Mouse (Mus musculus): ENCODE results near the gene Pnma1.

The Pnma1 gene

DNA sequence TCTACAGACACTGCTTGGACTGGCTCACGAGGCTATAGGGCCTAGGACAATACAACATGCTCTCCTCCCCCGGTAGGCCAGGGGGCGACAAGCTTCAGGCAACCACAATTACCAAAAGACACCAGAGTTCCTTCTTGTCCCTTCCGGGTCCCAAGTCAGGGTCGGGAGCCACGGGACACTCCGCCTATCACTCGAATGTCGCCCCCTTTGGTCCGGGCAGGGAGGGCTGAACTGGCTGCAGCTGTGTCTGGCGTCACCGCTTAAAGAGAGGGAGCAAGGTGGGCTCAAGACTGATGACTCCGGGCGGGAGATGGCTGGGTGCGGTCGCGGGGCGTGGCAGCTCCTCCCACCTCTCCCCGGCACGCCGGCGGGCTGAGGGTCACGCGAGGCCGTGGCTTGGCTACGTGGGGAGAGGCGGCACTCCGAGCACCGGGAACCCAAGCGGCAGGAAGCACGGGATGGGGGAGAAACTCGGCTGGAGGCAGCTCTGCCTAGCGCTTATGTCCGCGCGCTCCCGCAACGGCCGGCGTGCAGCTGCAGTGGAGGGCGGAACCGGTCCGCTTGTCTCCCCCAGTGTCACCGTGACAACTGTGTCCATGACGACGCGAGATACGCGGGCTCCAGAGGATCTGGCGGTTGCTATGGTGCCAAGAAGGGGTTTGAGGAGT lies at the start of gene Pnma1:
Pnma1 (minus strand) TSS at position 536 of the 668 bp plus-strand sequence.
- peak; percentile 91 for DNase-seq (ENCODE audit: low read depth, low spot score)

DNA sequence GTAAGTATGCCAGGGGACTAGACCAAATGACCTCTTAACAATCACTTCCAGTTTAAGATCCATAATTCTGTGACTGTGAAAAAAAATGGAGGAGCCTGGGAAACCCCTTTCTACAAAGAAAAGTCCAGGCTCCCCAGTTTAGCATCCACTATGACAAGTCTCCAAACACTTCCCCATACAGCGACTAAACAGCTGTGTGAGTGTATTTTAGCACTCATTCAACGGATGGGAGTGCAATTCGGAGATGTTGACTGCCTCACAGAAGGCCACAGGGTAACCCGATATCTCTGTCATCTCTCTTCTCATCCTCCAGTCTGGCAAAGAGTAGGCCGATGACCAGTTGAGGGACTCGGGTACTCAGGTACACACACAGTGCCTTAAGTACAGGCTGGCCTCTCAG lies 46.9 kb upstream of the Pnma1 start:
- DNase-seq (ENCODE audit: low read depth, low spot score), result no peak

DNA sequence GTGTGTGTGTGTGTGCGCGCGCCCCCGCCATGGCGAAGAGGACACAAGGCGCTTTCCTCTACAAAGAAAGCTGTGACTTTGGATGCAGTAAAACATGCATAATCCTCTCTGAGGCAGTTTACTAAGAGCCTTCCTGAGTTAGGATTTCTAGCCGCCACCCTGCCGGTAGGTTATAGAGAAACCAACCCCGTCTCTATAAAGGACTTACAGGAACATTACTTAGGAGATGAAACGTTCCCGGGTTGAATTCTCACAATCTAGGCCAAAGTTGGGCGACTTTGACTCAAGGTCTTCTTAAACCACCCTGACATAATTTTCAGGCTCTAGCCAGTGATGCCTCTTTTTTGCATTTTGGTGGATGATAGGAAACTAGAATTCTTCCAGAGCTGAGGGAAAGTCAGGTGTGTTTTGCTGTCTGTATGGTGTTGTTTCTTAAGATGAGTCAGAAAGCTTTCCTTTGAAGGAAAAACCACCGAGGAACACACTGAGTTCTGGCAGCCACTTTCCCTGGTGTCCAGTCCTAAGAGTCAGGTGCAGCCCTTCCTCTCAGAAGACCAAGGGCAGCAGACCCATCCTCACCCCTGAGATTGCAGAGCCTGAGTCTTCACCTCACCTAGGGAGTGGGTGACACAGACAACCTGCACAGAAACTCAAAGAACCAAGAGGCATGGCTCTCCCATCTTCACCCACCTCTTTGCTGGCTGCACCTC lies 46.3 kb upstream of the Pnma1 start:
- DNase-seq (ENCODE audit: low read depth, low spot score), result no peak

DNA sequence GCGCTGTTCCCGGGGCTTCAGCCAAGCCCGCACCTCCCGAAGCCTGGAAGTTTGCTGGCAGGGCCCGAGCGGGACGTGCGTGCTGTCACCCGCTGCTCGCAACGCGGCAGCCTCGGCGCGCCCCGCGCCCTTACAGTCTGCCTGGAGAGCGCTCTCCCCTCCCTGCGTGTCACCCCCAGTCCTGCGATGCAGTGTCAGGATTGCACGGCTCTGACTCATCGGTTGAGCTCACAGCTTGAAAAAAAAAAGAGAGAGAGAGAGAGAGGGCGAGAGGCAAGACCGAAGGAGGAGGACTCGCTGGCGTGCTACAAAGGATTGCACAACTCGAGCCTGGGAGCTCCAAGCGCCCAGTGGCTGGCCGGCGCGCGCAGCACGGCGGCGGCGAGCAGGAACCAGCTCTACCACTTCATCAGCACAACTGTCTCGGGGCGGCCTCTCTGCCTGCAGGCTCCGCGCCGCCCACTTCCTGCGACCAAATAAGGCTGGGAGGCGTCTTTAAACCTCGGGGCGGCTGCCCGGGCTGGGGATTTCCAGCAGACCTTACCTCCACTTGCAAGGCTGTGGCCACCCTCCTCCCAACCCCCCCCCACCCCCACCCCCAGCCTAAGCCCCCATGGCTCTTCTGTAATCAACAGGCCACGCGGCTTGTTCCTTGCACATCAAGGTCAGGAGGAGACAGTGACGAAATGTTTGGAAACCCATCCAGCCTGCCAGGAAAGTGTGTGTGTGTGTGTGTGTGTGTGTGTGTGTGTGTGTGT lies 45.5 kb upstream of the Pnma1 start:
- DNase-seq (ENCODE audit: low read depth, low spot score), result peak; percentile 94

DNA sequence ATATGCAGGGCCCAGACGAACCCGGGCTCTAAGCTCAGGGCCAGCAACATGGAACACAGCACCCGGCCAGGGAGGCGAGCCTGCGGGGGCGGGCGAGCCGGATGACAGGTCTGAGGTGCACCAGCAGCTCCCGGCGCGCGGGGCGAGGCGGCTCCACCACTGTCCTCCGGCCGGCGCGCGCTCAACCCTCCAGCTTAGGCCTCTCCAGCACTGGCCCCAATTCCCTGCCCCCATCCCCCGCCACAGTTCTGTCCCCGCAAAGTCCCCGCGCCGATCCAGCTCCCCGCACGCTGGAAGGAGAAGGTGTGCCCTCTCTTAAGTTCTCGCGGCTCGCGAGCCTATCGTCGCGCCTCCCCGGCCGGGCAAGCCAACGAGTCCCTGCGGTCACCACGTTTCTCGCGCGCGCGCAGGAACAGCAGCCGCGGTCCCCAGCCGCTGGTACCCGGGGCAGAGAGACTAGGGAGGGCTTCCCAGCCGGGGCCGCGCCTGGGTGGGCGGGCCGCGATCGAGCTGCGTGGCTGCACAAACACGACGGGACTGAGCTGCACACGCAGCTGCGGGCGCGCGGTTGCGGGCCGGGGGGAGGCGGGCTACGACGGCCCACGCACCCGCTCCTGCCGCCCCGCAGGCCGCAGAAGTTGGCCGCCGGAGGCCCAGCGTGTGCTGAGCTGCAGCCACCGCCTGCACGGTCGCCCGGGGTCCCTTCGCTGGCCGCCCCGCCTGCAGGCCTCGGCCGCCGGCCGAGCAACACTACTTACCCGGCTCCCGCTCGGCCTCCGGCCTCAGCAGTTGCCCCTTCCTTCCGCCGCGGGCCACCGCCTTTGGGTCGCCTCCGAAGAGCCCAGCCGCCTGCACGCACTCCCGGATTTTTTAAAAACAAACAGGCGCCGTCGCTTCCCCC lies 44.7 kb upstream of the Pnma1 start:
- DNase-seq (ENCODE audit: low read depth, low spot score), result peak; percentile 67

DNA sequence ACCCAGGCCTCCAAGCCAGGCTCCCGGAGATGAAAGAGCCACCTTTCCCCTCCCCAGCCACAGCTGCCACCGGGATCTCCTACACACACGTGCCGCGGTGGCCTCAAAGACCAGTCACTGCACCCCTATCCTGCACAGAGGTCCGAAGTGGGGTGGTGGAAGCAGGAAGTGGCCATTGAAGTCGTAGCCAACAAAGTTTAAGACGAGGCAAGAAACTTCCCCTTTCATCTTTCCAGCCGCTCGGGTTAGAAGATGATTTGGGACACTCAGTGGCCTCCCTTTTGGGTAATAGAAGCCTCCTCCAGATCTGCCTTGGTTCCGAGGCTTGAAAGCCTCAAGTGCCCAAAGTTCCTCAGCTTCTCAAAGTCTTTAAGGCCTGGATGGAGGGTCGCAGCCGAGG lies 44.0 kb upstream of the Pnma1 start:
- DNase-seq (ENCODE audit: low read depth, low spot score), result no peak

DNA sequence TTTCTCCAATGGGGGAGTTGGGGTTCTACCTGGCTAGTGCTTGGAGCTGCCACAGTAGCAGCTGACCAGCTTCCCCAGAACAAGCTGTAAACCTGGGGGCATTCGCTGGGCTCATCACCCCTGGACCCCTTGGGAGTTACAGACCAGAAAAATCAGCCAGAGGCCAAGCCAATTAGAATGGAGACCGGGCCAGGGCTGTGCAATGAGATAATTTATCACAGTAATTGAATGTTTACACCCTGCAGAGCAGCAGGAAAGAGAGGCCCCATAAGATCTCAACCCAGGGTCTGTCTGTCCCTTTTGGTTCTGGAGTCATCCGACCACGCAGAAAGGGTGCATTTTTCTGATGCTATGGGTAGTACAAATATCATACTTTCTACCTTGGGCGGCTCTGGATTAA lies 43.5 kb upstream of the Pnma1 start:
- no peak for DNase-seq (ENCODE audit: low read depth, low spot score)

DNA sequence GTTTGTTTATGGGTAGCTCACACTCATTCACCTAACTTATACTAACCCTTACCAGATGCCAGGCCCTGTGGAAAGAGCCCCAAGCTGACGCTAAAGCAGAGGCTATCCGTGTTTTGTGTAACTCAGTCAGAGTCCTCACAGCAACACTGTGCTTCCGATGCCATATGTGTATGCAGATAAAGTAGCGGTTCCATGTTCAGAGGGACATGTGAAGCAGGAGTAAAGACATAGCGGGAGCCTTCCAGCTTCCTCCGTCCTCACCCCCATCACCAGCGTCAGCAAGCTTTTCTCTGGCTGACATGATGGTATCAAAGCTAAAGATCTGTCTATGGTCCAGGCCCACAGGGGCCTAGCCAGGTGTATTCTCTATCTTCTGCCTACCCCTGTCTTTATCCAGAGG lies 42.9 kb upstream of the Pnma1 start:
- DNase-seq (ENCODE audit: low read depth, low spot score), result no peak

DNA sequence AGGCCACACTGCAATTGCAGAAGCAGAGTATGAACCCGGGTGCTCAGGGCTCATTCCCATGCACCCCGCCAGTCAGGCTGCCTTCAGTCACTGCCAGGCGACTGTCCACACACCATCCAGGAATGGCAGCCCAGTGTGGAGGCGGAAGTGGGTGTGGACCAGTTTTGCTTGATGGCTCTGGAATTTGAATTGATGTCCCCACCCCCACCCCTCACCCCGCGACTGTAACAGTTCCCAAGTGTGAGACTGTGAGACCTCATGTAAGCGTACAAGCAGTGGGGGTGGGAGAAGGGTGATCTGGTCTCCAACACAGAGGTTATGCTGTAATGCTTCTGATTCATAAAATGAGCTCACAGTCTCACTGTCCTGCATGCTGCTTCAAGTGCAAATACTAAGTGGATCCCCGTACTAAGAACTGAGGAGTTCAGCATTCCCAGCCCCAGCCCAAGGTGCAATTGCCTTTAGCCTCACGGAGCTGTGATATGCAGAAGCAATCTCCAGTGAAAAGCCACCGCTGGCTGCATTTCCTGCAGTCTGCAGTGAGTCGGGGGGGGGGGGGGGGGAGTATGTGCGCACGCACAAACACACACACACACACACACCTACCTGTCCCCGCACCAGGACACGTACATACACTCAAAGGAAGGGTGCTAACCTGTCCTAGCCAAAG lies 42.0 kb upstream of the Pnma1 start:
- no peak for DNase-seq (ENCODE audit: low read depth, low spot score)

DNA sequence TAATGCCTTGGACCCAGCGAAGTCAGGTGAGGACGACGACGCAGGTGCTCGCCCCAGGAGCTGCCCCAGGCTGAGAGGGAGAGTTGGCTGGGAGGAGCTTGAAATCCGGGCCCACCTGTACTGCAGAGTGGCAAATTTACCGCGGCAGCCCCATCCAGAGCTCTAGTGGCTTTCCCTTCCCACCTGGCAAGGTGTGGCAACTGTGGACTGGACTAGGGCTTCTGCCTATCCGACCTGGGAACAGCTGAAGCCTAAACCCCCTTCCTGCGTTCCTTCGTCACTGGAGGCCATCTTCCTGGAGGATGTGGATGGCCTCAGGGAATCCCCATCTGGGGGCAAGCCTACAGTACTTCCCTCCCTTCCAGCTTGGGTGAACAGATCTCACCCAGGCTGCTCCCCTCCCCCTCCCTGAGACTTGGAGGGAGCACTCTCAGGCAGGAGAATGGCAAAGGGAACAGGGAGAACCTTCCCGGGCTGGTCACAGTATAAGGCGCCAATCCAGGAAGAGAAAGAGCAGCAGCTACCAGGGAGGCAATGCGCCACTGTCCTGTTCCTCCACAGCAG lies 40.7 kb upstream of the Pnma1 start:
- no peak for DNase-seq (ENCODE audit: low read depth, low spot score)

DNA sequence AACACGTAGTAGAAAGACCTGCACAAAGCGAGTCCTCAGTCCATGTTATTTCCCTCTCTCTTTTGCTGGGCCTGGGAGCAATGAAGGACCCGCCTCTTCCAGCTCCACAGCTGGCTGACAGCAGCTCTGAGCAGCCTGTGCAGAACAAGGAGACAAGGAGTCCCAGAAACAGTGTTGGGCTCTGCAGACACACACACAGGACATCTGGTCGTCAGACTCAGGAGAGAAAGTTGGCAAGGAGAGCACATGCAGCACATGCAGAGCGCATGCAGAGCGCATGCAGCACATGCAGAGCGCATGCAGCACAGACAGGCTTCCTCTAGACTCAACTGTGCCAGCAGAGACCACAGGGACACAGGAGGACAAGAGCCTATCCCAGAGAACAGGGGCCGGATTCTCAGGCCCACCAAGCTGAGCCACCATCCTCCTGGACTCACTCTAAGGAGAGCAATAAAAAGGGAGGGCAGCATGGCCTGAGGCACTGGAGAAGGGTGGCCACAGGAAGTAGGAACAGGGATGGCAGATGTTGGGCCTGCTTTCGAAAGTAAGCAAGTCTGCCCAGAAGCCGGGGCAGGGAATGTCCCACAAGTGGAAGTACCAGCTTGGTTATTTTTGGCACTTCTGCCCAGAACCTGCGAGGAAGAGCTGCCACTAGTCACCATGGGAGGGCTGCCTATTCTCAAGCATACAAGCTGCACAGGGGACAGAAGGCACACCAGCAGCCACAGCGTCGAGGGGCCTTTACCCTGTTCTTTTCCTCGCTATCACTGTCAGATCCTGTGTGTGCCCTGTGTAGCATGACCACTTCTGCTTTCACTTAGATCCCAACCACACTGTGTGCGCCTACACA lies 39.7 kb upstream of the Pnma1 start:
- DNase-seq (ENCODE audit: low read depth, low spot score), result no peak

DNA sequence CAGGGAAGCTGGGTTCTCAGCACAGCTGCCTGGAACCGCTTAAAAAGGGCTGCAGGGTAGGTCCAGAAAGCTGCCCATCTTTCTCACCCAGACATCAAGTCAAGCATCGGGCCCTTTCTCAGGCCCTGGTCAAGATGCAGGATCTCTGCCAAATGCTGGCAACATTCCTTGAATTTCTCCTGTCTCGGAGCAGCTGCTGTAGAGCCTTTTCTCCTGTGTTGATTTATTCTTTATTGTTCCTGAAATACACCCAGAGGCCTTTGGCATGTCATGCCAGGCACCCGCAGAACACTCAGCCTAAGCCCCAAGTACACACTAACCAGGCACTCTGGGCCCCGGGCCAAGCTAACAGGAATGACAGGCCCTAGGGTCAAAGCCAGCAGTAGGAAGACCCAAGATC lies 38.7 kb upstream of the Pnma1 start:
- no peak for DNase-seq (ENCODE audit: low read depth, low spot score)

DNA sequence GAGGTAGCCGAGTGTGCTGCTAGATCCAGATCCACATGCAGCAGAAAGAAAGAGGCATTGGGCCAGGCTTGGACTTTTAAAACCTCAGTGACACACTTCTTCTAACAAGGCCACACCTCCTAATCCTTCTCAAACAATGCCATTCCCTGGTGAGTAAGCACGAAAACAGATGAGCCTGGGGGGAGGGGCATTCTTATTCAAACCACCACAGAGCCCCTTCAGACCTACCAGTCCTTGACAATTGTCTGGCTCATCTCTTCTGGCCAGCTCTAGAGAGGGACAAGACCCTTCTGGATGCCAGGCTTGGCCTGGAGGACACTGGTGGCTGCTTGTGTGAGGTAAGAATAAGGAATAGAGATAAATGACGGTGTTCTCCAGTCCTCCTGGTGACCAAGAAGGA lies 38.2 kb upstream of the Pnma1 start:
- DNase-seq (ENCODE audit: low read depth, low spot score), result no peak

DNA sequence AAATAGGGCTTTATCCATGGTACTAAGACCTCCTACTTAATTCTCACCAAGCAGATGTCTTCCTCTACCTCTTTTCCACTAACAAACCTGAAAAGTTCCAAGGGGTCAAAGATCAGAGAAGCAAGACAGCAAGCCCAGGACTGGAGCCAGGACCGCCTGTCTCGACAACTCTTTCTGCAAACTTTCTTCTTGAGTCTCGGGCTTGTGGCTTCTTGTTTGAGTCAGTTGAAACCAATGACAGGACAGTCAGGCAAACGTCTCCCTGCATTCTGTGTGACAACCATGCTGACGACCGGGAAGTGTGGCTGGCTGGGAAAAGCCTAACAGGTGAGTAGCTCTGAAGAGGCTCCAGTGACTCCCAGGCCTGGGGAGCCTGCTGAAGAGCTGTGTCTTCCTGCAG lies 37.3 kb upstream of the Pnma1 start:
- no peak for DNase-seq (ENCODE audit: low read depth, low spot score)

DNA sequence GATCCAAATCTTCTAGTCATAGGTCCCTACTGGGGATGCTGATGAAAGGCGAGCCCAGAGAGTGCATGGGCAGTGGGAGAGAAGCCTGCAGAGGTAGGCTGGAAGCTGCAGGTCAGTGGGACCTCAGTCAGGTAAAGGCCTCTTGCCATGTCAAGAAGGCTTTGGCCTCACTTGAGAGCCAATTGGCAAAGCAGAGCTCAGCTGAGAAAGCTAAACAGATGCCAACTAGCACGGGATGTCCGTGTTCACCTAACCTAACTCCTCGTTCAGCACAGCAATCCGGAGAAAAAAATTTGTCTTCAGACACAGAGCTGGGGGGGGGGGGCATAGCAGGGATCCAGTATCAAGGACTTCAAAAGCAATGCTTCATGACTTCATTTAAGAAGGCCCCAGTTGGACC lies 36.7 kb upstream of the Pnma1 start:
- DNase-seq (ENCODE audit: low read depth, low spot score), result no peak

DNA sequence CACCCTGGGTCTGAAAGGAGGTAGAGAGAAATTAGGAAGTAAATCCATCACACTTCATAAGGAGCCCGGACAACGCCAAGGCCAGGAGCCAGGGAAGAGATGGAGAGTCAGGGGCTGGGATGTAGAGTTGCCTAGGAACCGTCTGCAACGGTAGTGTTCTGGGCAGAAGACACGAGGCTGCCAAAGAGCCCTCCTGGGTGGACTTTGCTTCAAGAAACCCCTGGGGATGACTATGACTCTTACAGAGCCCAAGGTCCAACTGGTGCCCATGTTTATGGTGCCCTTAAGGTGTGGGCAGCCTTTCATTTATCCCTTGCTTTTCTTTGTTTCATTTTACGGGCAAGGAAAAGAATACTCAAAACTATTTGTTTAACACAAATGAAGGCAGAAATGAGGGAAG lies 33.7 kb upstream of the Pnma1 start:
- no peak for DNase-seq (ENCODE audit: low read depth, low spot score)

DNA sequence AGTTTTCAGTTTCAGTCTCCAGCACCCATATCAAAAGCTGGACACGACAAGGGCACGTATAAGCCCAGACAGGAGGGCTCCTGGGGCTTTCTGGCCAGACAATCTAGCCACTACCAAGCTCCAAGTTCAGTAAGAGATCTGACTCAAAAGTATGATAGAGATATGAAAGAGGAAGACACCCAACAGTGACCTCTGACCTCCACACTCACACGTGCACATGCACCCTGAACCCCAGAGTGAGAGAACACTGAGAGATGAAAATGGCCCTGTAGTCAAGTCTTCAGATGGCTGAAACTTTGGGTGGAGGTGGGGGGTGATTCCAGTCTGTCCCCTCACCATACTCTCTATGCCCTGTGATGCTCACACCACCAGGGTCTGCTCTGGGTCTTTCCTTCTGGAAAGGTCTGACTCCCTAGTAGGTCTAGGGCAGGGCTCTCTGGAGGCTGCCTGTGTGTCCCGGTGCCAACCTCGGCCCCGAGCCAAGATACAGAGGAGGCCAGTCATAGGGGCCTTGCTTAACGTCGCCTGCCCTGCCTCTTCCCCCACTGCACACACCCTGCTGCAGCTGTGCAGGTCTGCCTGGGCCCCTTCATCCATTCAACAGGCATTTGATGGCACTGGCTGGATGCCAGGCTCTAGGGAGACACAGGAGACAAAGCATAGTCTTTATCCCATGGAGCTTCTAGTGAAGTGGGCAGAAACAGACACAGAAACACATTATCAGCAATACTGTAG lies 32.6 kb upstream of the Pnma1 start:
- DNase-seq (ENCODE audit: low read depth, low spot score), result no peak

DNA sequence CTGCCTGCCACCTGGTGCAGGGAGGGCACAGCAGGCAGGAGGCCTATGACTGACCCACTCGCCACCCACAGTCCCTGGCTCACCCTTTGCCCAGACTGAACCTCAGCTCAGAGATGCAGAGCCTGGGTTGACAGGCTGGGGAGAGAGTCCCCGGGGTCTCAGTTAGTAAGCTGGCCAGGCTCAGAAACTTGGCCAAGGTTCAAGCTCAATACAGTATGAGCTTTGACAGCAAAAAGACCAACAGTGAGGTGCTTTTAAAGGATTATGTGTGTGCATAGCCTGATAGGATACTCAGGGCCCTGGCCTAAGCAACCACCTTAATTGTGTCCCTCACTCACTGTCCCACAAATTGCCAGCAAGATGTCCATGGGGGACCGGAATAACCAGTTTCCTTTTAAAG lies 31.8 kb upstream of the Pnma1 start:
- no peak for DNase-seq (ENCODE audit: low read depth, low spot score)

Data from mesoderm, embryonic 11.5 days (tissue).